Mouse (Mus musculus) neural tube, embryonic 14.5 days (tissue): ENCODE measurements around the gene Lalba. TPM values are rescaled to one million over a fixed set of nuclear protein-coding genes. Genes with fewer than 3 reads are reported as not detected.
"Not testable (repeated sequence)": the region's sequence is repeated elsewhere in the genome, so short reads cannot be mapped to it uniquely, and the experiment has no call there.

Experiments used
- ATAC-seq: fragments of 200-750 bp; cut with Nextera tagmentation; 2 replicates; pipeline ENCODE4 v1.8.0; 2017; ENCODE audit warnings: low read depth, mild to moderate bottlenecking, moderate TSS enrichment, moderate library complexity
- H3K27ac ChIP-seq: fragments of 300-500 bp; sonication (generic); 2 replicates; pipeline ENCODE4 v1.5.1; 2014; ENCODE audit warnings: low read depth, mild to moderate bottlenecking, control low read depth, low read length, moderate library complexity, mixed read lengths
- H3K27me3 ChIP-seq: fragments of 300-500 bp; sonication (generic); 2 replicates; pipeline ENCODE4 v1.6.1; 2014; ENCODE audit warnings: low read length; ENCODE audit not compliant: control insufficient read depth, insufficient read depth
- H3K36me3 ChIP-seq: fragments of 300-500 bp; sonication (generic); 2 replicates; pipeline ENCODE4 v1.6.1; 2014; ENCODE audit warnings: low read length, mixed read lengths; ENCODE audit not compliant: control insufficient read depth, insufficient read depth
- H3K4me1 ChIP-seq: fragments of 300-500 bp; sonication (generic); 2 replicates; pipeline ENCODE4 v1.6.1; 2014; ENCODE audit warnings: low read length; ENCODE audit not compliant: control insufficient read depth, insufficient read depth
- H3K4me2 ChIP-seq: fragments of 300-500 bp; sonication (generic); 2 replicates; pipeline ENCODE4 v1.6.1; 2014; ENCODE audit warnings: mild to moderate bottlenecking, low read depth, low read length, control low read depth
- H3K4me3 ChIP-seq: fragments of 300-500 bp; sonication (generic); 2 replicates; pipeline ENCODE4 v1.5.1; 2014; ENCODE audit warnings: low read depth, low read length, control low read depth, mixed read lengths
- H3K9ac ChIP-seq: fragments of 300-500 bp; sonication (generic); replicated peaks from 2 replicates; pipeline ENCODE4 v1.6.1; 2014; ENCODE audit warnings: low read depth, mild to moderate bottlenecking, control low read depth, low read length, mixed read lengths
- H3K9me3 ChIP-seq: fragments of 300-500 bp; sonication (generic); 2 replicates; pipeline ENCODE4 v1.6.1; 2016; ENCODE audit warnings: low read length; ENCODE audit not compliant: control insufficient read depth
- WGBS: fragments of 180-500 bp; shearing (Covaris S2); extraction: QIAGEN DNeasy Blood & Tissue Kit; methylation state at CpG from one replicate; pipeline ENCODE4 v1.1.7; 2014; 5-methylcytosine and 5-hydroxymethylcytosine counted together
- microRNA-seq: library from miRNA; unstranded; fragments of <30 nt; microRNA quantifications from one replicate; pipeline ENCODE4, GENCODE M21; 2016
- polyA plus RNA-seq: library from polyadenylated mRNA; unstranded; fragments of >200 nt; fragmentation: Nextera tagmentation; extraction: Ambion mirVana; gene quantifications from 2 replicates; pipeline ENCODE4 v1.2.1, GENCODE M21; 2014

Lalba gene
- polyA plus RNA-seq, 1 experiment from 2014 or later = not detected

- not testable (repeated sequence) for H3K4me1 ChIP-seq, H3K36me3 ChIP-seq, H3K27ac ChIP-seq, H3K27me3 ChIP-seq, H3K9ac ChIP-seq, H3K4me3 ChIP-seq, H3K9me3 ChIP-seq, ATAC-seq, H3K4me2 ChIP-seq
- 73% methylated on average over 5 of the region's 5 CpGs for WGBS
These were observed 51.6 kb downstream of the Lalba start, which contains the start of gene Olfr282 for GRCm38 (mm10) chr15:98430925-98431324. Gene Olfr282, plus strand, starts transcription at chr15:98431225.

Small RNA genes lying within 50 kb of the gene (microRNA-seq; reads per million reads assigned to microRNA genes)
- gene Mir1291 = not detected

Other genes starting within 250 kb of the Lalba start
- not detected in 2 replicates for gene Olfr286, start 248.3 kb downstream of the Lalba start, polyA plus RNA-seq
- gene H1fnt, start 225.4 kb downstream of the Lalba start, polyA plus RNA-seq = not detected in 2 replicates
- gene Zfp641, start 186.6 kb downstream of the Lalba start, polyA plus RNA-seq = 13.1 and 13.2 TPM in 2 replicates
- gene Olfr285, start 165.4 kb downstream of the Lalba start, polyA plus RNA-seq = not detected in 2 replicates
- not detected in 2 replicates for gene Olfr284, start 141.7 kb downstream of the Lalba start, polyA plus RNA-seq
- not detected in 2 replicates for gene Olfr283, start 101.8 kb downstream of the Lalba start, polyA plus RNA-seq
- gene Olfr282, start 51.5 kb downstream of the Lalba start, polyA plus RNA-seq = not detected in 2 replicates
- gene Olfr281, start 30.1 kb downstream of the Lalba start, polyA plus RNA-seq = not detected in 2 replicates
- gene OR5BS1P, start 12.8 kb downstream of the Lalba start, polyA plus RNA-seq = not detected in 2 replicates
- not detected in 2 replicates for gene Olfr279, start 9.7 kb upstream of the Lalba start, polyA plus RNA-seq
- 99.6 and 105 TPM in 2 replicates for gene Kansl2, start 51.5 kb upstream of the Lalba start, polyA plus RNA-seq
- gene Ccnt1, start 88.2 kb upstream of the Lalba start, polyA plus RNA-seq = 70.7 and 72.0 TPM in 2 replicates
- 0.40 TPM in 1 of 2 replicates, not detected in the other for gene 4930415O20Rik, start 88.3 kb upstream of the Lalba start, polyA plus RNA-seq
- 10.2 and 11.6 TPM in 2 replicates for gene Adcy6, start 127.4 kb upstream of the Lalba start, polyA plus RNA-seq
- gene Cacnb3, start 148.1 kb upstream of the Lalba start, polyA plus RNA-seq = 84.9 and 101 TPM in 2 replicates
- 17.9 and 24.9 TPM in 2 replicates for gene Ddx23, start 180.2 kb upstream of the Lalba start, polyA plus RNA-seq
- 4.7 and 7.3 TPM in 2 replicates for gene Rnd1, start 194.7 kb upstream of the Lalba start, polyA plus RNA-seq
- gene Ccdc65, start 225.5 kb upstream of the Lalba start, polyA plus RNA-seq = 5.2 and 6.0 TPM in 2 replicates
- 3.6 and 7.1 TPM in 2 replicates for gene Fkbp11, start 245.5 kb upstream of the Lalba start, polyA plus RNA-seq